Mouse (Mus musculus): ENCODE data around the gene Ptprg.

Ptprg gene

GRCm38 (mm10) chr14:11819326-11819725, 266.0 kb downstream of the Ptprg start:
- DNase-seq (ENCODE audit: low spot score in 2 of 2): no peak

- no peak for DNase-seq (ENCODE audit: low spot score in 2 of 2)
Measured at GRCm38 (mm10) chr14:11822830-11823700, 269.7 kb downstream of the Ptprg start.

GRCm38 (mm10) chr14:11823701-11824095, 270.4 kb downstream of the Ptprg start:
- DNase-seq (ENCODE audit: low spot score in 2 of 2): no peak

GRCm38 (mm10) chr14:11824915-11825314, 271.6 kb downstream of the Ptprg start:
- DNase-seq (ENCODE audit: low spot score in 2 of 2): no peak

GRCm38 (mm10) chr14:11825551-11825950, 272.2 kb downstream of the Ptprg start:
- DNase-seq (ENCODE audit: low spot score in 2 of 2): no peak

GRCm38 (mm10) chr14:11828086-11828485, 274.8 kb downstream of the Ptprg start:
- no peak for DNase-seq (ENCODE audit: low spot score in 2 of 2)

- no peak for DNase-seq (ENCODE audit: low spot score in 2 of 2)
Measured at GRCm38 (mm10) chr14:11833678-11834077, 280.3 kb downstream of the Ptprg start.

- no peak for DNase-seq (ENCODE audit: low spot score in 2 of 2)
Measured at GRCm38 (mm10) chr14:11835706-11836445, 282.5 kb downstream of the Ptprg start.

GRCm38 (mm10) chr14:11837714-11838113, 284.4 kb downstream of the Ptprg start:
- DNase-seq (ENCODE audit: low spot score in 2 of 2): no peak

GRCm38 (mm10) chr14:11841621-11842020, 288.3 kb downstream of the Ptprg start:
- DNase-seq (ENCODE audit: low spot score in 2 of 2): no peak

- no peak for DNase-seq (ENCODE audit: low spot score in 2 of 2)
Measured at GRCm38 (mm10) chr14:11852896-11853295, 299.6 kb downstream of the Ptprg start.

GRCm38 (mm10) chr14:11855499-11855898, 302.2 kb downstream of the Ptprg start:
- no peak for DNase-seq (ENCODE audit: low spot score in 2 of 2)

GRCm38 (mm10) chr14:11857928-11858481, 304.7 kb downstream of the Ptprg start:
- no peak for DNase-seq (ENCODE audit: low spot score in 2 of 2)

GRCm38 (mm10) chr14:11863286-11863685, 310.0 kb downstream of the Ptprg start:
- no peak for DNase-seq (ENCODE audit: low spot score in 2 of 2)

GRCm38 (mm10) chr14:11864840-11865239, 311.5 kb downstream of the Ptprg start:
- DNase-seq (ENCODE audit: low spot score in 2 of 2): no peak

- no peak for DNase-seq (ENCODE audit: low spot score in 2 of 2)
Measured at GRCm38 (mm10) chr14:11865332-11865731, 312.0 kb downstream of the Ptprg start.

- DNase-seq (ENCODE audit: low spot score in 2 of 2): no peak
Measured at GRCm38 (mm10) chr14:11865872-11866271, 312.5 kb downstream of the Ptprg start.

GRCm38 (mm10) chr14:11866416-11866815, 313.1 kb downstream of the Ptprg start:
- no peak for DNase-seq (ENCODE audit: low spot score in 2 of 2)

GRCm38 (mm10) chr14:11868636-11869035, 315.3 kb downstream of the Ptprg start:
- DNase-seq (ENCODE audit: low spot score in 2 of 2): no peak

- DNase-seq (ENCODE audit: low spot score in 2 of 2): no peak
Measured at GRCm38 (mm10) chr14:11871752-11872344, 318.5 kb downstream of the Ptprg start.

- no peak for DNase-seq (ENCODE audit: low spot score in 2 of 2)
Measured at GRCm38 (mm10) chr14:11874266-11874665, 320.9 kb downstream of the Ptprg start.
